Mouse (Mus musculus) hindbrain, postnatal 0 days (tissue): ENCODE results near the gene Cd200r1. TPM values are rescaled to one million over a fixed set of nuclear protein-coding genes. Genes with fewer than 3 reads are reported as not detected.

Source experiments
- ATAC-seq: fragments of 200-750 bp; cut with Nextera tagmentation; 2 replicates; pipeline ENCODE4 v1.8.0; 2017; ENCODE audit warnings: mild to moderate bottlenecking, moderate TSS enrichment, moderate library complexity
- DNase-seq: peaks from one replicate; pipeline ENCODE4 v3.0.0-alpha.2; 2015; ENCODE audit warnings: low spot score
- H3K27ac ChIP-seq: fragments of 300-500 bp; sonication (generic); 2 replicates; pipeline ENCODE4 v1.5.1; 2014; ENCODE audit warnings: mild to moderate bottlenecking
- H3K27me3 ChIP-seq: fragments of 300-500 bp; sonication (generic); 2 replicates; pipeline ENCODE4 v1.6.1; 2014; ENCODE audit warnings: low read length, mixed read lengths; ENCODE audit not compliant: insufficient read depth
- H3K36me3 ChIP-seq: fragments of 300-500 bp; sonication (generic); 2 replicates; pipeline ENCODE4 v1.6.1; 2014; ENCODE audit warnings: low read length, mixed read lengths; ENCODE audit not compliant: insufficient read depth
- H3K4me1 ChIP-seq: fragments of 300-500 bp; sonication (generic); 2 replicates; pipeline ENCODE4 v1.6.1; 2014; ENCODE audit warnings: antibody characterized with exemption, low read length, mixed read lengths; ENCODE audit not compliant: insufficient read depth
- H3K4me2 ChIP-seq: fragments of 300-500 bp; sonication (generic); 2 replicates; pipeline ENCODE4 v1.6.1; 2014; ENCODE audit warnings: low read depth, mild to moderate bottlenecking, low read length, moderate library complexity, mixed read lengths
- H3K4me3 ChIP-seq: fragments of 300-500 bp; sonication (generic); 2 replicates; pipeline ENCODE4 v1.5.1; 2014; ENCODE audit warnings: low read length
- H3K9ac ChIP-seq: fragments of 300-500 bp; sonication (generic); replicated peaks from 2 replicates; pipeline ENCODE4 v1.6.1; 2014; ENCODE audit warnings: mild to moderate bottlenecking, low read length, moderate library complexity, mixed read lengths
- H3K9me3 ChIP-seq: fragments of 300-500 bp; sonication (generic); 2 replicates; pipeline ENCODE4 v1.6.1; 2016; ENCODE audit warnings: low read length, mixed read lengths
- CTCF ChIP-seq: IDR thresholded peaks from 2 replicates; pipeline ENCODE4 v1.5.1; 2016; ENCODE audit warnings: antibody characterized with exemption, control low read depth, low read depth
- WGBS: fragments of 180-500 bp; shearing (Covaris S2); extraction: QIAGEN DNeasy Blood & Tissue Kit; methylation state at CpG from one replicate; pipeline ENCODE4 v1.1.7; 2014; 5-methylcytosine and 5-hydroxymethylcytosine counted together
- polyA plus RNA-seq: library from polyadenylated mRNA; unstranded; fragments of >200 nt; fragmentation: Nextera tagmentation; extraction: Ambion mirVana; gene quantifications from 2 replicates; pipeline ENCODE4 v1.2.1, GENCODE M21; 2015
- total RNA-seq: library from RNA; depleted of rRNA; stranded (reverse); fragments of >200 nt; gene quantifications from 2 replicates; pipeline ENCODE4 v1.2.3, GENCODE M21; 2014

Gene Cd200r1
- total and polyA plus RNA-seq, 2 experiments from 2014 or later = 0.42 to 0.68 TPM

- Histone ChIP-seq H3K4me2 (no peak overlapping the region), H3K27me3 (no peaks in the 10 kb centered on the region), H3K4me3 (no peak overlapping the region), H3K9ac (no peak overlapping the region), H3K4me1 (no peaks in the 10 kb centered on the region), H3K27ac (no peak overlapping the region), H3K9me3 (no peaks in the 10 kb centered on the region), H3K36me3 (no peaks in the 10 kb centered on the region)
- no peak for ATAC-seq
- DNase-seq = peak; percentile 27
- peak; percentile 36 for TF ChIP-seq CTCF
- 64% methylated on average over 1 of the region's 1 CpGs for WGBS
Observed at GRCm38 (mm10) chr16:44761811-44762210, 3.7 kb upstream of the Cd200r1 start.

GRCm38 (mm10) chr16:44766320-44766892, 870 bp downstream of the Cd200r1 start:
- ATAC-seq (no peak), DNase-seq (no peak)
- no peak overlapping the region for H3K9ac ChIP-seq
- no peak overlapping the region for H3K27ac ChIP-seq
- WGBS = 88% methylated on average over 9 of the region's 9 CpGs
- no peaks in the 10 kb centered on the region for H3K27me3 ChIP-seq
- TF ChIP-seq CTCF = no peak
- H3K4me1 ChIP-seq = no peaks in the 10 kb centered on the region
- H3K36me3 ChIP-seq = no peaks in the 10 kb centered on the region
- H3K4me3 ChIP-seq = no peak overlapping the region
- no peaks in the 10 kb centered on the region for H3K9me3 ChIP-seq
- no peak overlapping the region for H3K4me2 ChIP-seq

DNA sequence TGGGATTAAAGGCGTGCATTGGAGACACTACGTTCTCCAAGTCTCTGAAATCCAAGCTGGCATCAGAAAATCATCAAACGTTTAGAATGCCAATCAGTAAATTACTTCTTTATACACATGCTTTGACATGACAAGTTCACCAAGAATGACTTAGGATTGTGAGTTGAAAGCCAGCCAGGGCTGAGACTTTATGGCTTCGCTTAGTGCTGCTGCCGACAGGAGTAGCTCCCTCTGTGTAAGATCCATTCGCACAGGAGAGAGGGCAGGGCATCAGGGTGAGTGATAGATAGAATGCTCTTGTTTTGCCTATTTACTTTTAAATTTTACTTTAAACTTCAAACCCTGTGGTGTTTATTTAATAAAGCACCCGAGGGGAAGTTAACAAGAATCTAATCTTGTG, 2.0 kb downstream of the Cd200r1 start:
- TF ChIP-seq CTCF = no peak
- no peak for DNase-seq
- WGBS = 87% methylated on average over 7 of the region's 7 CpGs
- no peak overlapping the region for H3K27ac ChIP-seq
- H3K4me3 ChIP-seq = no peak overlapping the region
- no peaks in the 10 kb centered on the region for H3K27me3 ChIP-seq
- no peak overlapping the region for H3K9ac ChIP-seq
- H3K4me1 ChIP-seq = no peaks in the 10 kb centered on the region
- no peak overlapping the region for H3K4me2 ChIP-seq
- no peak for ATAC-seq
- H3K36me3 ChIP-seq = no peaks in the 10 kb centered on the region
- H3K9me3 ChIP-seq = no peaks in the 10 kb centered on the region

DNA sequence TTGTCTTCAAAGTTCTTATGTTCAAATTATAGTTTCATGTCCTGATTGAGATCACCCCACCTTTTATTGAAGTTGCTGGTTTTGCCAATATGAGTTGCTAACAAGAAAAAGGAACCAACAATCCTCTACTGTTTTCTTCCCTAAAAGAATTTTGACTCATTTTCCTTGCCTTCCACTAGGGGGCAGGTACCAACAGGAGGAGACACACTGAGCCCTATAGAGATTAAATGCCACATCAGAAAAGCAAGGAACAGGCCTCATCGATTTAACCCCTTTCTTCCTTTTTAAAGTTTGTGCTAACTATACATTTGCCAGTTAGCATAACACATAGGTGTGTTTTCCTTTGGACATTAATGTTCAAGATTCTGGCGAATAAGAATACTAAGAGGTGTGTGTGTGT, 2.4 kb downstream of the Cd200r1 start:
- DNase-seq (peak; percentile 66), ATAC-seq (peak; percentile 66)
- 53% methylated on average over 2 of the region's 2 CpGs for WGBS

GRCm38 (mm10) chr16:44772577-44772976, 7.0 kb downstream of the Cd200r1 start:
- H3K4me1 ChIP-seq = no peaks in the 10 kb centered on the region
- H3K27ac ChIP-seq = no peak overlapping the region
- no peak for ATAC-seq
- no peak for TF ChIP-seq CTCF
- H3K9ac ChIP-seq = no peak overlapping the region
- no peak for DNase-seq
- 81% methylated on average over 6 of the region's 6 CpGs for WGBS
- H3K36me3 ChIP-seq = no peaks in the 10 kb centered on the region
- H3K4me3 ChIP-seq = no peak overlapping the region
- H3K9me3 ChIP-seq = no peaks in the 10 kb centered on the region
- H3K27me3 ChIP-seq = no peaks in the 10 kb centered on the region
- H3K4me2 ChIP-seq = no peak overlapping the region

More for the DNA sequence above, 2.4 kb downstream of the Cd200r1 start:
- H3K27me3 ChIP-seq = no peaks in the 10 kb centered on the region
- H3K36me3 ChIP-seq = no peaks in the 10 kb centered on the region
- H3K9me3 ChIP-seq = no peaks in the 10 kb centered on the region
- H3K9ac ChIP-seq = no peak overlapping the region
- no peaks in the 10 kb centered on the region for H3K4me1 ChIP-seq
- H3K27ac ChIP-seq = no peak overlapping the region
- no peak overlapping the region for H3K4me3 ChIP-seq
- TF ChIP-seq CTCF = peak; percentile 80
- no peak overlapping the region for H3K4me2 ChIP-seq

GRCm38 (mm10) chr16:44773673-44774072, 8.1 kb downstream of the Cd200r1 start:
- Histone ChIP-seq H3K4me2 (no peak overlapping the region), H3K4me1 (no peaks in the 10 kb centered on the region), H3K4me3 (no peak overlapping the region), H3K36me3 (no peaks in the 10 kb centered on the region), H3K27me3 (no peaks in the 10 kb centered on the region), H3K9ac (no peak overlapping the region), H3K9me3 (no peaks in the 10 kb centered on the region), H3K27ac (no peak overlapping the region)
- TF ChIP-seq CTCF = no peak
- DNase-seq (no peak), ATAC-seq (no peak)
- WGBS = 91% methylated on average over 3 of the region's 3 CpGs

- H3K4me1 ChIP-seq = no peaks in the 10 kb centered on the region
- DNase-seq (no peak), ATAC-seq (no peak)
- H3K4me2 ChIP-seq = no peak overlapping the region
- no peak overlapping the region for H3K9ac ChIP-seq
- H3K36me3 ChIP-seq = no peaks in the 10 kb centered on the region
- no peak overlapping the region for H3K27ac ChIP-seq
- H3K27me3 ChIP-seq = no peaks in the 10 kb centered on the region
- no peaks in the 10 kb centered on the region for H3K9me3 ChIP-seq
- H3K4me3 ChIP-seq = no peak overlapping the region
- no peak for TF ChIP-seq CTCF
- 90% methylated on average over 6 of the region's 6 CpGs for WGBS
Observed at GRCm38 (mm10) chr16:44774201-44774600, 8.7 kb downstream of the Cd200r1 start.
